Mouse (Mus musculus) MEL (cell line): Measurements from ENCODE around the gene Sh3rf3. TPM values are rescaled to one million over a fixed set of nuclear protein-coding genes. Genes with fewer than 3 reads are reported as not detected.

Experiments used
- DNase-seq: peaks from one replicate; pipeline ENCODE4 v3.0.0; 2011; ENCODE audit warnings: low read depth, low spot score
- H3K27ac ChIP-seq: 2 replicates; pipeline ENCODE4 v1.5.1; 2012; ENCODE audit warnings: low read depth, mild to moderate bottlenecking, control low read depth, low read length, moderate library complexity; ENCODE audit not compliant: control insufficient read depth
- H3K27me3 ChIP-seq, 2 experiments: fragments of 150-350 bp in 1 of 2; sonication (generic) in 1 of 2; 2 replicates each; pipeline ENCODE4 v1.6.1; 2012; ENCODE audit warnings: low read length in 2 of 2, mild to moderate bottlenecking in 2 of 2, improper control_type of control experiment in 1 of 2, moderate library complexity in 1 of 2; ENCODE audit not compliant: insufficient read depth in 2 of 2, control insufficient read depth in 1 of 2
- H3K36me3 ChIP-seq, 2 experiments: 2 replicates each; pipeline ENCODE4 v1.6.1; 2012 to 2014; ENCODE audit warnings: low read length in 2 of 2, improper control_type of control experiment in 1 of 2, inconsistent platforms in 1 of 2, mild to moderate bottlenecking in 1 of 2; ENCODE audit not compliant: insufficient read depth in 2 of 2, control insufficient read depth in 1 of 2
- H3K4me1 ChIP-seq, 2 experiments: fragments of 150-350 bp in 1 of 2; sonication (generic) in 1 of 2; 2 replicates each; pipeline ENCODE4 v1.6.1; 2012; ENCODE audit warnings: low read length in 2 of 2, improper control_type of control experiment in 1 of 2, mild to moderate bottlenecking in 1 of 2; ENCODE audit not compliant: insufficient read depth in 2 of 2, control insufficient read depth in 1 of 2
- H3K4me3 ChIP-seq, 2 experiments: fragments of 150-350 bp in 1 of 2; sonication (generic) in 1 of 2; 2 replicates each; pipeline ENCODE4 v1.5.1; 2012; ENCODE audit warnings: low read depth in 2 of 2, low read length in 2 of 2, mild to moderate bottlenecking in 2 of 2, moderate library complexity in 2 of 2, control low read depth in 1 of 2, improper control_type of control experiment in 1 of 2; ENCODE audit not compliant: control insufficient read depth in 1 of 2, insufficient read depth in 1 of 2
- H3K79me2 ChIP-seq: 2 replicates; pipeline ENCODE4 v1.6.1; 2012; ENCODE audit warnings: mild to moderate bottlenecking, low read length, moderate library complexity; ENCODE audit not compliant: control insufficient read depth, poor library complexity, insufficient read depth
- H3K9ac ChIP-seq: 2 replicates; pipeline ENCODE4 v1.6.1; 2012; ENCODE audit warnings: low read depth, mild to moderate bottlenecking, control low read depth, low read length, moderate library complexity; ENCODE audit not compliant: control insufficient read depth, poor library complexity, severe bottlenecking
- H3K9me3 ChIP-seq: fragments of 150-350 bp; sonication (generic); replicated peaks from 2 replicates; pipeline ENCODE4 v1.6.1; 2012; ENCODE audit warnings: mild to moderate bottlenecking, low read length, improper control_type of control experiment, moderate library complexity; ENCODE audit not compliant: insufficient read depth
- BHLHE40 ChIP-seq: IDR thresholded peaks from 2 replicates; pipeline ENCODE4 v1.6.1; 2012; ENCODE audit warnings: low read depth, mild to moderate bottlenecking, inconsistent platforms, low read length, improper control_type of control experiment, borderline replicate concordance
- CHD1 ChIP-seq: IDR thresholded peaks from 2 replicates; pipeline ENCODE4 v1.6.1; 2012; ENCODE audit warnings: low read depth, mild to moderate bottlenecking, inconsistent platforms, low read length, improper control_type of control experiment
- CHD2 ChIP-seq: IDR thresholded peaks from 2 replicates; pipeline ENCODE4 v1.6.1; 2011; ENCODE audit warnings: low read length, improper control_type of control experiment
- E2F4 ChIP-seq: IDR thresholded peaks from 2 replicates; pipeline ENCODE4 v1.6.1; 2011; ENCODE audit warnings: low read depth, low read length, improper control_type of control experiment, borderline replicate concordance
- ELF1 ChIP-seq: IDR thresholded peaks from 2 replicates; pipeline ENCODE4 v1.6.1; 2014; ENCODE audit warnings: low read depth, mild to moderate bottlenecking, inconsistent platforms, low read length, improper control_type of control experiment, moderate library complexity
- EP300 ChIP-seq, 2 experiments: IDR thresholded peaks; 2 replicates each; pipeline ENCODE4 v1.6.1; 2011; ENCODE audit warnings: improper control_type of control experiment in 2 of 2, low read length in 2 of 2, low read depth in 1 of 2, mild to moderate bottlenecking in 1 of 2
- ETS1 ChIP-seq: IDR thresholded peaks from 2 replicates; pipeline ENCODE4 v1.6.1; 2012; ENCODE audit warnings: low read depth, mild to moderate bottlenecking, inconsistent platforms, low read length, improper control_type of control experiment, moderate library complexity
- GATA1 ChIP-seq: IDR thresholded peaks from 2 replicates; pipeline ENCODE4 v1.6.1; 2011; ENCODE audit warnings: low read depth, low read length, improper control_type of control experiment
- HCFC1 ChIP-seq: IDR thresholded peaks from 2 replicates; pipeline ENCODE4 v1.6.1; 2012; ENCODE audit warnings: low read depth, mild to moderate bottlenecking, inconsistent platforms, low read length, improper control_type of control experiment, moderate library complexity
- JUND ChIP-seq: IDR thresholded peaks from 2 replicates; pipeline ENCODE4 v1.6.1; 2011; ENCODE audit warnings: low read depth, mild to moderate bottlenecking, improper control_type of control experiment, low read length
- KAT2A ChIP-seq: conservative IDR thresholded peaks from 2 replicates; pipeline ENCODE4 v1.6.1; 2012; ENCODE audit warnings: low read depth, low read length, improper control_type of control experiment, inconsistent platforms
- MEF2A ChIP-seq: IDR thresholded peaks from 2 replicates; pipeline ENCODE4 v1.6.1; 2014; ENCODE audit warnings: low read depth, mild to moderate bottlenecking, inconsistent platforms, low read length, improper control_type of control experiment; ENCODE audit not compliant: poor library complexity, insufficient replicate concordance, severe bottlenecking; ENCODE audit errors: extremely low read depth
- MXI1 ChIP-seq: IDR thresholded peaks from 2 replicates; pipeline ENCODE4 v1.6.1; 2011; ENCODE audit warnings: mild to moderate bottlenecking, low read depth, low read length, improper control_type of control experiment
- MYB ChIP-seq: IDR thresholded peaks from 2 replicates; pipeline ENCODE4 v1.6.1; 2011; ENCODE audit warnings: mild to moderate bottlenecking, low read depth, low read length, improper control_type of control experiment
- POLR2A ChIP-seq, 2 experiments: IDR thresholded peaks; 2 replicates each; pipeline ENCODE4 v1.6.1; 2011 to 2012; ENCODE audit warnings: low read length in 2 of 2, mild to moderate bottlenecking in 2 of 2, control low read depth in 1 of 2, improper control_type of control experiment in 1 of 2, low read depth in 1 of 2, moderate library complexity in 1 of 2; ENCODE audit not compliant: control insufficient read depth in 1 of 2, insufficient read depth in 1 of 2, poor library complexity in 1 of 2
- POLR2AphosphoS2 ChIP-seq: IDR thresholded peaks from 2 replicates; pipeline ENCODE4 v1.6.1; 2011; ENCODE audit warnings: low read length, improper control_type of control experiment
- POLR2AphosphoS5 ChIP-seq: IDR thresholded peaks from 2 replicates; pipeline ENCODE4 v1.6.1; 2012; ENCODE audit warnings: low read depth, borderline replicate concordance, mild to moderate bottlenecking, inconsistent platforms, low read length, moderate library complexity, mixed read lengths
- RCOR1 ChIP-seq: IDR thresholded peaks from 2 replicates; pipeline ENCODE4 v1.6.1; 2012; ENCODE audit warnings: low read depth, mild to moderate bottlenecking, inconsistent platforms, low read length, improper control_type of control experiment
- SIN3A ChIP-seq: IDR thresholded peaks from 2 replicates; pipeline ENCODE4 v1.6.1; 2012; ENCODE audit warnings: low read length, improper control_type of control experiment, inconsistent platforms
- SMC3 ChIP-seq: IDR thresholded peaks from 2 replicates; pipeline ENCODE4 v1.6.1; 2011; ENCODE audit warnings: low read depth, low read length, improper control_type of control experiment
- TAL1 ChIP-seq: IDR thresholded peaks from 2 replicates; pipeline ENCODE4 v1.6.1; 2012; ENCODE audit warnings: mild to moderate bottlenecking, inconsistent platforms, low read length, moderate library complexity, mixed read lengths
- TCF12 ChIP-seq: IDR thresholded peaks from 2 replicates; pipeline ENCODE4 v1.6.1; 2014; ENCODE audit warnings: low read depth, mild to moderate bottlenecking, inconsistent platforms, low read length, improper control_type of control experiment, moderate library complexity
- UBTF ChIP-seq: IDR thresholded peaks from 2 replicates; pipeline ENCODE4 v1.6.1; 2012; ENCODE audit warnings: low read depth, mild to moderate bottlenecking, inconsistent platforms, low read length, improper control_type of control experiment, moderate library complexity, borderline replicate concordance; ENCODE audit not compliant: insufficient read depth
- USF1 ChIP-seq: IDR thresholded peaks from 2 replicates; pipeline ENCODE4 v1.6.1; 2014; ENCODE audit warnings: low read depth, mild to moderate bottlenecking, inconsistent platforms, low read length, improper control_type of control experiment, moderate library complexity
- USF2 ChIP-seq, 2 experiments: IDR thresholded peaks; 2 replicates each; pipeline ENCODE4 v1.6.1; 2011 to 2012; ENCODE audit warnings: improper control_type of control experiment in 2 of 2, low read length in 2 of 2, borderline replicate concordance in 1 of 2, inconsistent platforms in 1 of 2, low read depth in 1 of 2, mild to moderate bottlenecking in 1 of 2; ENCODE audit not compliant: insufficient read depth in 1 of 2
- ZC3H11A ChIP-seq: IDR thresholded peaks from 2 replicates; pipeline ENCODE4 v1.6.1; 2012; ENCODE audit warnings: low read depth, mild to moderate bottlenecking, inconsistent platforms, low read length, improper control_type of control experiment
- ZMIZ1 ChIP-seq: IDR thresholded peaks from 2 replicates; pipeline ENCODE4 v1.6.1; 2012; ENCODE audit warnings: low read depth, mild to moderate bottlenecking, inconsistent platforms, low read length, improper control_type of control experiment, moderate library complexity
- ZNF384 ChIP-seq: IDR thresholded peaks from 2 replicates; pipeline ENCODE4 v1.6.1; 2012; ENCODE audit warnings: low read depth, mild to moderate bottlenecking, inconsistent platforms, low read length, improper control_type of control experiment
- polyA plus RNA-seq, 2 experiments: library from polyadenylated mRNA; stranded (reverse) in 1 of 2; unstranded in 1 of 2; fragments of >175 nt in 1 of 2; fragments of >200 nt in 1 of 2; gene quantifications; 2 replicates each; pipeline versions ENCODE4 v1.2.1 to v1.2.4; 2012; ENCODE audit warnings: low replicate concordance in 2 of 2, low read depth in 1 of 2; ENCODE audit not compliant: insufficient read length in 2 of 2, insufficient read depth in 1 of 2, missing spikeins in 1 of 2
- total RNA-seq: library from RNA; depleted of rRNA; stranded (reverse); fragments of 300-350 nt; gene quantifications from 2 replicates; pipeline ENCODE4 v1.2.3, GENCODE M21; 2012

Gene Sh3rf3
- total and polyA plus RNA-seq, 3 experiments = not detected

GRCm38 (mm10) chr10:59127637-59128036, 314.5 kb downstream of the Sh3rf3 start:
- no peak overlapping the region for H3K4me3 ChIP-seq
- TF ChIP-seq TCF12 = no peak
- TF ChIP-seq CHD1 = no peak
- TF ChIP-seq ZNF384 = no peak
- no peak for TF ChIP-seq SMC3
- TF ChIP-seq HCFC1 = no peak
- no peak for TF ChIP-seq CHD2
- no peak for TF ChIP-seq ETS1
- TF ChIP-seq USF2 (IDR thresholded peaks at IDR 0.05; ENCODE audit: borderline replicate concordance in 1 of 2, insufficient read depth in 1 of 2, low read depth in 1 of 2, low read length in 2 of 2) = no peak
- TF ChIP-seq USF1 = no peak
- no peak for TF ChIP-seq POLR2AphosphoS5
- no peak for TF ChIP-seq POLR2AphosphoS2
- TF ChIP-seq POLR2A (IDR thresholded peaks at IDR 0.05; ENCODE audit: control insufficient read depth in 1 of 2, insufficient read depth in 1 of 2, low read depth in 1 of 2, low read length in 2 of 2, poor library complexity in 1 of 2) = no peak
- no peak for TF ChIP-seq E2F4
- no peak for TF ChIP-seq EP300 (IDR thresholded peaks at IDR 0.05; ENCODE audit: low read depth in 1 of 2, low read length in 2 of 2)
- TF ChIP-seq SIN3A = no peak
- no peak for TF ChIP-seq MXI1
- no peak for TF ChIP-seq JUND
- no peak for TF ChIP-seq ELF1
- H3K9me3 ChIP-seq = no peaks in the 10 kb centered on the region
- no peak overlapping the region for H3K9ac ChIP-seq
- no peak for DNase-seq
- H3K27ac ChIP-seq = no peak overlapping the region
- H3K4me1 ChIP-seq = no peaks in the 10 kb centered on the region
- no peaks in the 10 kb centered on the region for H3K79me2 ChIP-seq
- no peaks in the 10 kb centered on the region for H3K27me3 ChIP-seq
- no peaks in the 10 kb centered on the region for H3K36me3 ChIP-seq

- Histone ChIP-seq H3K9me3 (no peaks in the 10 kb centered on the region), H3K4me1 (no peaks in the 10 kb centered on the region), H3K36me3 (no peaks in the 10 kb centered on the region), H3K9ac (no peak overlapping the region), H3K4me3 (no peak overlapping the region), H3K27me3 (no peaks in the 10 kb centered on the region), H3K27ac (no peak overlapping the region), H3K79me2 (no peaks in the 10 kb centered on the region)
- no peak for TF ChIP-seq ETS1
- no peak for TF ChIP-seq JUND
- no peak for TF ChIP-seq RCOR1
- no peak for TF ChIP-seq CHD1
- no peak for TF ChIP-seq GATA1
- no peak for TF ChIP-seq ZNF384
- no peak for TF ChIP-seq UBTF
- TF ChIP-seq KAT2A = no peak
- no peak for TF ChIP-seq USF2 (IDR thresholded peaks at IDR 0.05; ENCODE audit: borderline replicate concordance in 1 of 2, insufficient read depth in 1 of 2, low read depth in 1 of 2, low read length in 2 of 2)
- TF ChIP-seq ZMIZ1 = no peak
- TF ChIP-seq E2F4 = no peak
- no peak for TF ChIP-seq MYB
- TF ChIP-seq BHLHE40 = no peak
- TF ChIP-seq ZC3H11A = no peak
- TF ChIP-seq EP300 (IDR thresholded peaks at IDR 0.05; ENCODE audit: low read depth in 1 of 2, low read length in 2 of 2) = no peak
- no peak for TF ChIP-seq MEF2A
- TF ChIP-seq TAL1 = no peak
- no peak for DNase-seq
Measured at GRCm38 (mm10) chr10:59131926-59132628, 318.9 kb downstream of the Sh3rf3 start.
